Mouse (Mus musculus) lung, adult 2 months (tissue): Measurements from ENCODE around the gene Sparcl1.

ENCODE experiments used
- CTCF ChIP-seq: fragments of 200-500 bp; IDR thresholded peaks from 2 replicates; pipeline ENCODE4 v1.5.1; 2011; ENCODE audit warnings: mild to moderate bottlenecking, low read length, control low read depth; ENCODE audit not compliant: insufficient read depth
- POLR2A ChIP-seq: fragments of 200-500 bp; IDR thresholded peaks from 2 replicates; pipeline ENCODE4 v1.6.1; 2011; ENCODE audit warnings: low read depth, mild to moderate bottlenecking, control low read depth, low read length, borderline replicate concordance; ENCODE audit errors: extremely low read depth

GRCm38 (mm10) chr5:104077508-104077907 is 36.0 kb downstream of the Sparcl1 start, which contains the start of gene Gm17660:
- TF ChIP-seq CTCF (no peak), POLR2A (no peak)
